Mouse (Mus musculus) E14TG2a.4 (cell line): Measurements from ENCODE around the gene Mcts1.

Source experiments
- CTCF ChIP-seq: conservative IDR thresholded peaks from 2 replicates; pipeline ENCODE4 v1.5.1; 2014; ENCODE audit warnings: low read length
- NANOG ChIP-seq: IDR thresholded peaks from 2 replicates; pipeline ENCODE4 v1.6.1; 2014; ENCODE audit warnings: borderline replicate concordance, low read length, mixed read lengths
- POU5F1 ChIP-seq: IDR thresholded peaks from 2 replicates; pipeline ENCODE4 v1.6.1; 2014; ENCODE audit warnings: low read length, borderline replicate concordance

GRCm38 (mm10) chrX:38634801-38635637, 34.6 kb downstream of the Mcts1 start, which contains the start of gene C1galt1c1:
- TF ChIP-seq CTCF (no peak), NANOG (no peak), POU5F1 (no peak)
